Mouse (Mus musculus) cerebellum, adult 9-11 months (tissue): ENCODE results near the gene Cmtm3.

Experiments
- DNase-seq: peaks from one replicate; pipeline ENCODE4 v3.0.0; 2022

Cmtm3 gene

DNA sequence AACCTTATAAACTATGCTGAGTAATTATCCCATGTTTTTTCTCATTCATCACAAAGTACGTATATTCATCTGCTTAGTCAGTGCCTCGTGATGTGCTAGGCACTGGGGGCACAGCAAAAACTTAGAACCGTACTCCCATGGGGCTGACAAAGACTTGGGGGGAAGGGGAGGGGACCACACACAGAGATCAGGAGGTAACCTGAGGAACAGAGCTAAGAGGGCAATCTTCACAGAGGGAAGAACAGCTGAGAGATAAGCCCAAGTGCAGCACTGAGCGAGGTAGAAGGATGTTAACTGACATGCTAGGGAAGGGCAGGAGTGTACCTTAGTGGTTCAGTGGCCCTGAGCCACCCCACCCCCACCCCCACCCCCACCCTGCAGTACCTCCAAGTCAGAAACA is 47.5 kb downstream of the Cmtm3 start:
- DNase-seq = no peak

DNA sequence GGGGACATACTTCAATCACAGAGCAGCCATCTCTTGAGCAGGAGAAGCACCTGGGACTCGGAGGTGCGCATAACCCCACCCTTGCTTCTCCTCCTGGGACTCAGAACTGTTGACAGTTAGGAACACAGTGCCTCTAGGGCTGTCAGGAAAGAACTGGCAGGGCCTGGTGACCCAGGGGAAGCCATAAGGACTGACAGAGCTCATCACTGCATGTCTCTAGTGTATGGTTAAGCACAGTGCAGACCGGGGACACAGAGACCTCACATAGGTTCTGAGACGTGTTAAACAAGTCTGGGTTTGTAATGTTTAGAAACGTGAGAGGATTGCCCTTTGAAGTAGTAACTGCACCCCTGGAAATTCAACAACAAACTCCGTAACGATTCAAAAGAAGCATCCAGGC is 48.3 kb downstream of the Cmtm3 start:
- no peak for DNase-seq

DNA sequence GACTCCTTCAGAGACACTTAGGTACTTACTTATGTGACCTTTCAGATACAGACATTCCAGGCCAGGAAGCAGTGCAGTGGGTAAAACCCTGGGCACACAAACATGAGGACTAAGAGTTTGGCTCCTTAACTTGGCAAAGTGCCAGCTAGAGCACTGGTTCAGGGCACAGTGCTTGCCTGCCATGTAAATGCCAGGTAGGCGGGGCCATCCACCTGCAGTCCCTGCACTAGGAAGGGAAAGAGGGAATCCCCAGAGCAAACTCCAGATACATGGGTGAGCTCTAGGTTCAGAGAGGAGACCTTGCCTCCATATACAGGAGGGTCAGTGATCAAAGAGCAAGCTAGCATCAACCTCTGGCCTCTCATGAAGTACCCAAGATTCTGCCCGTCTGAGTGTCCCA is 48.8 kb downstream of the Cmtm3 start:
- peak; percentile 60 for DNase-seq

DNA sequence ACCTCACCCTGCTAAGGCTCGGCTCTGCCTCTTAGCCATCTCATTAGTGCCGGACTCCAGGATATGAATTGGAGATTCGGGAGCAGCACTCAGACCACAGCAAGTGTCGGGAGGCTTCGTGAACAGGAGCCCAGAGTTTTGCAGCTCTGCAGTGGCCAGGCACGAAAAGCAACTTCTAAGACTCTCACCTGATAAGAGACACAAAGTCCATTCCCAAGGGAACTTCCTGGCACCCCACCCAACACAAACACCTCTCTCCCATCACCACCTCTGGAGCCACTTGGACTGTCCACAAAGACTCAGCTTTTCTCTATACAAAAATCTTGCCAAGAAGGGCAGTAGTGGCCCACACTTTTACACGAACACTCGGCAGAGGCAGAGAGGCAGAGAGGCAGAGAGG is 51.0 kb downstream of the Cmtm3 start:
- DNase-seq = no peak

DNA sequence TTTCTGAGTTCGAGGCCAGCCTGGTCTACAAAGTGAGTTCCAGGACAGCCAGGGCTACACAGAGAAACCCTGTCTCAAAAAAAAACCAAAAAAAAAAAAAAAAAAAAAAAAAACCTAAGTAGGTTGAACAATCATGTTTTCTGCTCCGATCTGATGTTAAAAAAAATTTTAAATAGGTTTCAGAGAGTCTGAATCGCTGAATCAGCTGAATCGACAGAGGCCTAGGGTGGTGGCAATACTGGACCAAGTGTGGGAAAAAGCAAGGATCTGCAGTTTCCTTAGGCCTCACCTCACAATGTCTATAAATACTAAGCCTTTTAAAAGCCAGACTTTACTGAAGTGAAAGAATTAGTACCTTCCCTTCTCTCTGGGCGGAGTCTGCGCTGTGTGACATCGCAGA is 53.9 kb downstream of the Cmtm3 start:
- DNase-seq = no peak

DNA sequence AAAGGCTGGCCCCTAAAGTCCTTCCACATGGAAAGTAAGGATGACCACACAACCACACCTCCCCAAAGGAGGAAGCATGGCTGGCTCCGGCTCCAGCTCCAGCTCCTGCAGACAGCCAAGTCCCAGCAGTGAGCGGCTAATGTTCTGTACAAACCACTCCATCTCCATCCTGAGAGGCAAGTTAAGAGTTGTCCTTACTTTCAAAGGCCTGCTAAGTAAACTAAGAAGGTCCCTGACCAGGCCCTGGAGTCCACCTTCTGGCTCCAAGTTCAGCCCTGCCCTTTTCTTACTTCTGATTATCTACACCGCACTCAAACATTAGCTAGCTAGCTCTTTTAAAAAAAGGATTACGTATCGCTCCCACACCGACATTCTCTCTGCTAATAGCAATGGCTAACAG is 54.6 kb downstream of the Cmtm3 start:
- DNase-seq = no peak

DNA sequence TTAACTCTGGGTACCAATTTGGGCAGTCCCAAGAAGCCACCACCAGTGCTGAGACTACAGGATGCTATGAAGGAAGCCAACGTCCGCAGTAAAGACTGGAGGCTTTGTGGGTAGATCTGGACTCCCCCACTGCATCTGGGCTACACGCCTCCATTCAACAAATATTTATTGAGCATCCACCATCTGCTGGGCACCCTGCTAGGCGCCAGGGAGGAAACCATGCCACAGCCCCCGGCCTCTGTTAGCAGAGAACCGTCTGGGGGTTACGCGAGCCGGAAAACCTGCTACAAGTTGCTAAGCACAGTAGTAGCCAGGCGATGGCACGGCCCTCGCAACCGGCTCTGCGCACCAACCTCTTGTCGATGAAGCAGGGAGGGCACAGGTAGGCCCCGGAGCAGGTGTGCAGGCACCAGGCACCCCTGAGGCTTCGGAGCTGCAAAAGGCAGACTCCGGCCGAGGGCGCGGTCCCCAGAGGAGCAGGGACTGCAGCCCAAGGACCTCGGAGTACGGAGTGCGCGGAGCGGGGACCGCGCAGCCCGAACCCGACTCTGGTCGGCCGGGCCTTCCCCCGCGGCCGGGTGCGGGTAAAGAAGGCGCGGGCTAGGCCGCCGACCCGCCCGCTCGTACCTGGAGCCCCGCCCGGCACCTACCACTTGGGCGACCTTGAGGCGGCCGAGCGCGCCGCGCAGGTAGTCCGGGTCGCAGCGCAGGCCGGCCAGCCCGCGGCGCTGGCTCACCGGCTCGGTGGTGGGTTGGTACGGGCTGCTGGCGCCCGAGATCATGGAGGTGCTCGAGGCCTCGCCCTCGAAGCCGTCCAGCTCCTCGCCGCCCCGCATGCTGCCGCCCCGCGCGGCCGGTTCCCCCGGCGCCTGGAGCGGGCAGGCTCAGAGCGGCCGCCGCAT is 55.8 kb downstream of the Cmtm3 start:
- DNase-seq = peak; percentile 74

DNA sequence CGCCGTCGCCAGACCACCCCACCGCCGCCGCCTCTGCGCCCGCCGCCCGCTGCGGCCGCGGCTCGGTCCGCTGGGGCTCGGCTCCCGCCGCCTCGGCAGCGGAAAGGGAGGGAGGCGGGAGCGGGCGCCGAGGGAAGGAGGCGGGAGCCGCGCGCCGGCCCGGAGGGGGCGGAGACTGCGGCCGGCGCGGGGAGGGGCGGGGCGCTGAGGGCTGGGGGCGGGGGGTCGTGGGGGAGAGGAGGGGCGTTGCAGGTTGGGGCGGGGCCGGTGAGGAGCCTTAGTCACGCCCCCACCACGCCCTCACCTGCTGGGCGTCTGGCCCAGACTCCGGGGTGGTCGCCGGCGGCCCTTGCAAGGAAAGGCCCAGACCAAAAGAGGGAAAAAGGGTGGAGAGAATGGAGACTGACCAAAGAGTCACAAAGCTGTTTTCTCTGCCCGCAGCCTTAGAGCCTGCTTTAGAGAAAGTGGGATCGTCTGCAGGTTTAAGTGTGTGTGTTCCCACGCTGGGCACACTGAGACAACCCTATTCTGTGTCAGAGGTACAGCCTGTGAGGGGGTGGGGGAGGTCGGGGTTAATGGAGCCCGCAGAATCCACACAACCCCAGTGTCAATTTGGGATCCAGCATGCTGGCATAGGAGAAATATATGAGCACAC is 56.6 kb downstream of the Cmtm3 start, which contains the start of gene Cmtm4:
Cmtm4 (minus strand) TSS at position 105 of the 655 bp plus-strand sequence.
- peak; percentile 61 for DNase-seq
